Mouse (Mus musculus) v-Abl transformed pro-B cells (cell line): Measurements from ENCODE around the gene S100pbp.

ENCODE experiments used
- in situ Hi-C, 2 experiments: fragments of 400-800 bp; cut with MboI; formaldehyde crosslinking; loops; one replicate each; pipeline ENCODE4 v1.15.1; 2025; ENCODE audit not compliant: unreplicated experiment in 2 of 2

S100pbp gene

DNA sequence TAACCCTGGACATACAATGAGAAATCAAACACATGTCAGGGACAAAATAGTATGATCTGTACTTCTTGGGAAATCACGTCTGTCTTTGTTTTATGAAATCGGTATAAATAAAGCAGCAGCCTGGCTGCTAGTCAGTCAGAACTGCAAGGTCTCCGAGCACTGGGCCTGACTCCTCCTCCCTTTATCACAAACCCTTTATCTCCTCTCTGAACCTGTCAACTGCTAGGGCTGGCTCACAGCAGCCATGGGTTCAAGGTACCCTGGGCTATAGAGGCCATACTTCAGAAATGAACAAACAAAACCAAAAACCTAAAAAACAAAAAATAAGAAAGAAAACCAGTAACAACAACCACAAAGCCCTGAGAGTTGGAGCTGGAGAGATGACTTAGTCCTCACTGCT, 31.0 kb downstream of the S100pbp start:
- in situ Hi-C loops, result no loop called here

- in situ Hi-C loops, result no loop called here
Observed at GRCm38 (mm10) chr4:129157541-129157940, 32.0 kb downstream of the S100pbp start.

- in situ Hi-C loops, result no loop called here
Observed at GRCm38 (mm10) chr4:129151276-129151811, 38.2 kb downstream of the S100pbp start.

DNA sequence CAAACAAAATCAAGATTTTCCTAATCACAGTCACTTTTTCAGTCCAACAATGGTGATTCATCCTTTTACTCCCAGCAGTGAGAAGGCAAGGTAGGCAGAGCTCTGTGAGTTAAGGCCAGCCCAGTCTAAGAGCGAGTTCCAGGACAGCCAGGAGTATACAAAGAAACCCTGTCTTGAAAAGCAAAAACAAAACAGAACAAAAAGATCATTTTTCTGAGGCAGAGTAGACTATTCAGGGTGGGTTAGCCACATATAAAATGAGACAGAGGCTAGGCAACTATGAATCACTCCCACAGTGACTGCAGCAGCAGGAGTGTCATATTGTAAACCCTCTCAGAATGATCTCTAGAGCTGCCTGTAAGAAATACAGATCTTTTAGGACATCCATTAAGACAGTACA, 40.2 kb downstream of the S100pbp start:
- in situ Hi-C loops, result no loop called here

- in situ Hi-C loops, result no loop called here
Observed at GRCm38 (mm10) chr4:129147552-129148103, 41.9 kb downstream of the S100pbp start.

DNA sequence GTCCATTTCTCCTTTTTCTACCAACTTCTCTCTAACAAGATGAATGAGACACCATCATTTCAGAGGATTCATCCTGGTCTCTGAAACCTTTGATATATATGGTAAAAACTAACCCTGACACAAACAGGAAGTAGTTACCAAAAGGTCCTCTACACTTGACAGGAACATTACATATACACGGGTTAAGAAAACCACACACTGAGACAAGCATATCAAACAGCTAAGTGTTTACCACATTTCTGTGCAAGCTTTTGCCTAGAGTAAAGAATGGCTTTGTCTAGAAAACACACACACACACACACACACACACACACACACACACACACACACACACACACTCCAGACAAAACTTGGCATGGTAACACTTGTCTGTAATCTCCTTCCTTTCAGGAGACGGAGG, 43.1 kb downstream of the S100pbp start:
- in situ Hi-C loops, result no loop called here

DNA sequence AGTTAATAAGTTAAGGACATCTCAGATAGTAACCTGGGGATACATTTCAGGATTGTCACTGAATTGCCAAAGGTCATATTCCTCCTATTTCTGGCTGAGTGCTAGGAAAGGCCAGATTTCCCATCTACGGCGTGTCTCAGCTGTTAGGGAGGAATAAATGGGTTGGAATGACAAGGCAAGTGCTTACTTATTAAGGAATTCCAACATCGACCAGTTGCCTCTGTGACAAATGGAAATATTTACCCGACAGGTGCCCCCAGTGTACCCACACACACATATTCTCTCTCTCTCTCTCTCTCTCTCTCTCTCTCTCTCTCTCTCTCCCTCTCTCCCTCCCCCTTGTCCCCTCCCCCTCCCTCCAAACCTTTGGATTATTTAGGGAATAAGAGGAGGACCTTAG, 43.6 kb downstream of the S100pbp start:
- in situ Hi-C loops, result no loop called here

DNA sequence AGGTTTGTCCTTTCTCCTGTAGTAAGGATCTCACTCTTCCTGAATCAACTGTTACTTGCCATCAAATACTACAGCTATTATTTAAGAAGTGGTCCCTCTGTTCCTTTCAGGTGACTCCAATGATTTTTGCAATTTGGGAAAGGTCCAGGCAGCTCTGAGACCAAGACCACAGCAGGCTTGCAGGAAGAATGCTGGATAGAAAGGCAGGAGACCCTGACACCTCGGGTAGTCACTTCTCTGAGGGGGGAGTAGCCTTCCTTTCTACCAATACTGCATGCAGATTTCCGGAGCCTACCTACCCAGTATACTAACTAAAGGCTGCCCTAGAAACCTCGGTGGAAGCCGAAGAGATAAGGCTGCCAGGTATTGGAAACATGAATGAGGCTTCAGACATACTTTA, 44.1 kb downstream of the S100pbp start:
- in situ Hi-C loops, result no loop called here

GRCm38 (mm10) chr4:129144401-129145367, 44.8 kb downstream of the S100pbp start:
- in situ Hi-C loops, result no loop called here

- in situ Hi-C loops, result no loop called here
Observed at GRCm38 (mm10) chr4:129143509-129143908, 46.0 kb downstream of the S100pbp start.

DNA sequence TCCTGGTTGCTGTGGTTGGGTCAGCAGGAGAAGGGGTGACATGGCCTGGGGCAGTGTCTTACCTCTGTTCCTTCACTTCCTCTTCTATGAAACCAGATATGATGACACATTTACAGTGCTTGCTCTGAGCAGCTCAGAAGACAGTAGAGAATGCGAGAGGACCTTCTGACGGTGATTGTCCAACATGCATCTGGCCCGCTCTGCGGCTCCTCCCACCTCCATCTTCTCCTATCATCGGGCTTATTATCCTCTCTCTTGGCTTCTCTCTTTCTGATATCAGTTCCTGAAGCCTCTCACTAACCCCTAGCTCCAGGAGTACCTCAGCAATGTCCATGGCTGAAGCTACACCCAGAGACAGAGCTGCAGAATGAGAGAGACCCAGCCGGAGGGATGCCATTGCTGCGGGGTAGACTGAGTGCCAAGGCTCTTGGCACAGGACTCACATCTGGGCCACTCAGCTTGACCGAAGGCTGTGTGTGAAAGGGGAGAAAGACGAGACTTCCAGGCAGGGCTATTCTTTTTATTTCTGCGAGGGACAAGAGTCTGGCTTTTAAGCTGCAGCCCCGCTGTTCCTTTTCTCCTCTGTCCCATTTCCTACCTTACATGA, 47.0 kb downstream of the S100pbp start:
- in situ Hi-C loops, result no loop called here

- in situ Hi-C loops, result no loop called here
Observed at GRCm38 (mm10) chr4:129141560-129142438, 47.7 kb downstream of the S100pbp start.

- in situ Hi-C loops, result no loop called here
Observed at GRCm38 (mm10) chr4:129140808-129141207, 48.7 kb downstream of the S100pbp start.

GRCm38 (mm10) chr4:129139642-129140041, 49.9 kb downstream of the S100pbp start:
- in situ Hi-C loops, result loop anchor here in 1 of 2 experiments (5.0 kb wide), 1 partner anchor 318 kb away; no protein-coding TSS in a partner anchor

DNA sequence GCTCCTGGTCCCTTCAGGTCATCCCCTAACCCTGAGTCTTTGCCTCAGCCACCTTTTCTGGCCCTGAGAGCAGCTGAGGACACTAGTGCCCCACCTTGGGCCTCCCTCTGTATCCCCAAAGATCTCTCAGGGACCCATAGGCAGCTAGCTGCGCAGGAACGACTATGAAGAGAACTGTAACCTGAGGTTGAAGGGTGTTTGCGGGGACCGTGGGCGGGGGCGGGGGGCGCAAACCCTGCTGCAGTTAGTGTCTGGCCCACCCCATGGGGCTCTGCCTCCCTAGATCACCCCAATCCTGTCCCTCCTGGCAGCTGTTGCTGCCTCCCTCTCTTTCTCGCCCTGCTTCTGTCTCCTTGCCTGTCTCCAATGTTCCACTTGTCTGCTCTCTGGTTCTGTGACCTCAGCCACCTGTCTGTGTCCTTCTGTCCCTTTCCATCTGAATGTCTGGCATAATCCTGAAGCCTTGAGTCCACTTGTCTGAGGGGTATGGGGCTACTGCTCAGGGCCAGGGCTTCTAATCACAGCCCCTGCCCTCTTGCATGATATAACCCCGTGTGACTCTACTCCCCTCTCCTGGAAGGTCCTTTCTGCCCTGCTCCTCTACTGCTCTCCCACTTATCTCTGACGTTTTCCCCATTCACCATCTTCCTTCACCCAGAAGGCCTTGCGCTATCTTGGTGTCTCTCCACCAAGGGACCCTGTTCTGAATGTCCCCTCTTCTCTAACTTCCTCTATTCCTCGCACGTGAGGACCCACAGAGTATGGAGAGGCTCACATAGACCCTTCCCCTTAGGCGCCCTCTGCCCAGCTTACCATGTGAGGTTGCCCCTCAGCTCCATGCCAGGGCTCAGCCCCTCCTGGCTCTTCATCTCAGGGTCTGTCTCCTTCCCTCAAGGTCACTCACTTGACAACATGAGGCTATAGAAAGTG, 51.9 kb downstream of the S100pbp start:
- in situ Hi-C loops, result loop anchor here in 1 of 2 experiments (5.0 kb wide), 1 partner anchor 320 kb away; no protein-coding TSS in a partner anchor

- in situ Hi-C loops, result loop anchor here in 1 of 2 experiments (5.0 kb wide), 1 partner anchor 321 kb away; no protein-coding TSS in a partner anchor
Observed at GRCm38 (mm10) chr4:129136579-129137391, 52.7 kb downstream of the S100pbp start, which contains the start of gene Fndc5. Fndc5 (plus strand) TSS chr4:129136999.

DNA sequence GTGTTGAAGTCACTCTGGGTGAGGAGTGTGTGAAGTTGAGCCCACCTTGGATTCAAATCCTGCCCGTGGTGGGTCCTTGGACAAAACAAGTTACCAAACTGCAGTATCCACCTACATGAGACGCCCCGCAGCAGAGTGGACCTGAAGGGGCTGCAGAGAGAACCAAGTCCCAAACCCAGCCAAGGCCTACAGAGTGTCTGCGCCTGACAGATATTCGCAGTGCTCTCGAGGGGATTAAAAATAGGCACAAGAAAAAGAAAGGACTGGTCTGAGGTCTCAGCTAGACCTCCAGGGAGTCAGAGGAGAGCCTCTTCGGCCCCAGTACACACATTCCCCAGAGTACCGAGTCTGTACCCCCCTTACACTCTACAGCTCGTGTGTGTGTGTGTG, 53.3 kb downstream of the S100pbp start:
- in situ Hi-C loops, result loop anchor here in 1 of 2 experiments (5.0 kb wide), 1 partner anchor 321 kb away; no protein-coding TSS in a partner anchor

DNA sequence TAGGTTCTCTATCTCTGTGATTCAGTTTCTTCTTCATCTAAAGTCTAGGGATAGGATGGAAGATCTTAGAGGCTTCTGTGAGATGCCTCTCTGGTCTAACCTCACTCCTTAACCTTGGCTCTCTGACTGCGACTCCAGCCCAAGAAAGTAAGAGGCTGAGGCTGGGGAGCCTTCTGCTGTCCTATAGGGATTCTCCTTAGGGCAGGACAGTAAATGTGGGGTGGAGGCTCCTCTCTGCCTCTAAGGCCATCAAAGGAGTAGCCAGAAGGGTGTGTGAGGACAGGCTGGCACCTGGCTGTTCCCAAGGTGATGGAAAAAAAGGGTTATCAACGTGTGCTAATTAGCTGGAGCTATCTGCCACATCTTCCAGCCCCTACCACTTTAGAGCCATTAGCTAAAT, 53.9 kb downstream of the S100pbp start:
- in situ Hi-C loops, result loop anchor here in 1 of 2 experiments (5.0 kb wide), 1 partner anchor 322 kb away; no protein-coding TSS in a partner anchor
